Mouse (Mus musculus): ENCODE measurements around the gene Psmd8. TPM values are rescaled to one million over a fixed set of nuclear protein-coding genes. Genes with fewer than 3 reads are reported as not detected.

The Psmd8 gene
- polyA plus RNA-seq (2015; fragmentation: Nextera tagmentation; extraction: Ambion mirVana): 278 and 284 TPM in 2 replicates

GRCm38 (mm10) chr7:29180077-29180853, at the start of gene Psmd8:
Gene Psmd8, minus strand, starts transcription at chr7:29180701.

GRCm38 (mm10) chr7:29213675-29214082, 33.2 kb upstream of the Psmd8 start, which contains the start of gene Catsperg1:
Gene Catsperg1, minus strand, starts transcription at chr7:29214035.

GRCm38 (mm10) chr7:29170066-29170754, 10.3 kb downstream of the Psmd8 start, which contains the start of the genes Ggn and Spred3:
Gene Ggn, plus strand, starts transcription at chr7:29170210.
Gene Spred3, minus strand, starts transcription at chr7:29170411.

GRCm38 (mm10) chr7:29155838-29156782, 24.4 kb downstream of the Psmd8 start, which contains the start of gene Fam98c:
Gene Fam98c, minus strand, starts transcription at chr7:29156234.

GRCm38 (mm10) chr7:29134693-29135386, 45.7 kb downstream of the Psmd8 start, which contains the start of gene Rasgrp4:
Gene Rasgrp4, plus strand, starts transcription at chr7:29134851.

GRCm38 (mm10) chr7:29124970-29125369, 55.5 kb downstream of the Psmd8 start, which contains the start of gene Ryr1:
Gene Ryr1, minus strand, starts transcription at chr7:29125179.

Other genes starting within 250 kb of the Psmd8 start
- gene Actn4, start 218.4 kb downstream of the Psmd8 start, polyA plus RNA-seq (2015; fragmentation: Nextera tagmentation; extraction: Ambion mirVana): 110 and 120 TPM in 2 replicates
- gene Eif3k, start 198.8 kb downstream of the Psmd8 start, polyA plus RNA-seq (2015; fragmentation: Nextera tagmentation; extraction: Ambion mirVana): 307 and 320 TPM in 2 replicates
- 11.8 and 12.8 TPM in 2 replicates for gene Map4k1, start 198.7 kb downstream of the Psmd8 start, polyA plus RNA-seq (2015; fragmentation: Nextera tagmentation; extraction: Ambion mirVana)
- gene Ryr1, start 55.5 kb downstream of the Psmd8 start, polyA plus RNA-seq (2015; fragmentation: Nextera tagmentation; extraction: Ambion mirVana): 11.1 and 15.3 TPM in 2 replicates
- gene Rasgrp4, start 45.9 kb downstream of the Psmd8 start, polyA plus RNA-seq (2015; fragmentation: Nextera tagmentation; extraction: Ambion mirVana): 0.90 and 1.4 TPM in 2 replicates
- gene Fam98c, start 24.5 kb downstream of the Psmd8 start, polyA plus RNA-seq (2015; fragmentation: Nextera tagmentation; extraction: Ambion mirVana): 79.0 and 80.4 TPM in 2 replicates
- gene Ggn, start 10.5 kb downstream of the Psmd8 start, polyA plus RNA-seq (2015; fragmentation: Nextera tagmentation; extraction: Ambion mirVana): 0.28 and 0.55 TPM in 2 replicates
- gene Spred3, start 10.3 kb downstream of the Psmd8 start, polyA plus RNA-seq (2015; fragmentation: Nextera tagmentation; extraction: Ambion mirVana): 12.6 and 14.1 TPM in 2 replicates
- 1.1 and 3.3 TPM in 2 replicates for gene Catsperg1, start 33.3 kb upstream of the Psmd8 start, polyA plus RNA-seq (2015; fragmentation: Nextera tagmentation; extraction: Ambion mirVana)
- gene Kcnk6, start 51.8 kb upstream of the Psmd8 start, polyA plus RNA-seq (2015; fragmentation: Nextera tagmentation; extraction: Ambion mirVana): 0.70 and 1.4 TPM in 2 replicates
- gene Yif1b, start 57.6 kb upstream of the Psmd8 start, polyA plus RNA-seq (2015; fragmentation: Nextera tagmentation; extraction: Ambion mirVana): 137 and 139 TPM in 2 replicates
- 2.0 and 4.5 TPM in 2 replicates for gene 2200002D01Rik, start 67.8 kb upstream of the Psmd8 start, polyA plus RNA-seq (2015; fragmentation: Nextera tagmentation; extraction: Ambion mirVana)
- 93.6 and 101 TPM in 2 replicates for gene Spint2, start 101.2 kb upstream of the Psmd8 start, polyA plus RNA-seq (2015; fragmentation: Nextera tagmentation; extraction: Ambion mirVana)
- gene Ppp1r14a, start 108.6 kb upstream of the Psmd8 start, polyA plus RNA-seq (2015; fragmentation: Nextera tagmentation; extraction: Ambion mirVana): 5.3 and 5.5 TPM in 2 replicates
- 132 and 146 TPM in 2 replicates for gene Dpf1, start 123.2 kb upstream of the Psmd8 start, polyA plus RNA-seq (2015; fragmentation: Nextera tagmentation; extraction: Ambion mirVana)

All from neural tube, postnatal 0 days (tissue).